Mouse (Mus musculus): ENCODE results near the gene Mief1.

DNA sequence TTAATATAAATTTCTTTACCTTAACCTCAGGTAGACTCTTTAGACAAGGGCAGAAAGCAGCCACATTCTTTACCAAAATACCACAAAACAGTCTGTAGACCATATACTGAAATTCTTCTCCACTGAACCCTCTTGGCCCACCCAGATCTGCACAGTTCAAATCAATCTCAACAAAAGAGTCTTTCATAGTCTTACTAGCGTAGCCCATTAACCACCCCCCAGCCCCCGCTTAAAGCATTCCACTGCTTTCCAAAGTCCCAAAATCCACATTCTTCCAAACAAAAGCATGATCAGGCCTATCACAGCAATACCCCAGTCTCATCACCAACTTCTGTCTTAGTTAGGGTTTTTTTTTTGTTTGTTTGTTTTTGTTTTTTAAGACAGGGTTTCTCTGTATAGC is 34.3 kb upstream of the Mief1 start:
- TF ChIP-seq POLR2A (IDR thresholded peaks at IDR 0.05; ENCODE audit: low read depth, low read length): no peak
- TF ChIP-seq USF1 (IDR thresholded peaks at IDR 0.05; ENCODE audit: low read depth, low read length): no peak
- TF ChIP-seq GABPA (IDR thresholded peaks at IDR 0.05; ENCODE audit: insufficient replicate concordance, low read depth, low read length): no peak
- TF ChIP-seq MEF2A (IDR thresholded peaks at IDR 0.05; ENCODE audit: borderline replicate concordance, low read depth, low read length): no peak
- TF ChIP-seq CTCF (conservative IDR thresholded peaks at IDR 0.05 in 1 of 2, IDR thresholded peaks at IDR 0.05 in 1 of 2; ENCODE audit: low read depth in 2 of 2, low read length in 2 of 2): no peak
- TF ChIP-seq KAT2A (IDR thresholded peaks at IDR 0.05; ENCODE audit: insufficient replicate concordance, low read length): no peak
- no peak for TF ChIP-seq EP300 (IDR thresholded peaks at IDR 0.05; ENCODE audit: low read length)
